Mouse (Mus musculus) CH12F3 (cell line): ENCODE measurements at regions not wholly inside any gene's neighbourhood (a gene's known extent, or its start where the extent isn't known, plus 50 kb on each side); places are given as distances from the start of the nearest gene placed in this dataset.

ENCODE experiments used
- in situ Hi-C: fragments of 300-500 bp; cut with MboI; formaldehyde crosslinking; loops from 2 replicates; pipeline ENCODE4 v1.14.3; 2020; ENCODE audit warnings: low sequenced_read_pairs

DNA sequence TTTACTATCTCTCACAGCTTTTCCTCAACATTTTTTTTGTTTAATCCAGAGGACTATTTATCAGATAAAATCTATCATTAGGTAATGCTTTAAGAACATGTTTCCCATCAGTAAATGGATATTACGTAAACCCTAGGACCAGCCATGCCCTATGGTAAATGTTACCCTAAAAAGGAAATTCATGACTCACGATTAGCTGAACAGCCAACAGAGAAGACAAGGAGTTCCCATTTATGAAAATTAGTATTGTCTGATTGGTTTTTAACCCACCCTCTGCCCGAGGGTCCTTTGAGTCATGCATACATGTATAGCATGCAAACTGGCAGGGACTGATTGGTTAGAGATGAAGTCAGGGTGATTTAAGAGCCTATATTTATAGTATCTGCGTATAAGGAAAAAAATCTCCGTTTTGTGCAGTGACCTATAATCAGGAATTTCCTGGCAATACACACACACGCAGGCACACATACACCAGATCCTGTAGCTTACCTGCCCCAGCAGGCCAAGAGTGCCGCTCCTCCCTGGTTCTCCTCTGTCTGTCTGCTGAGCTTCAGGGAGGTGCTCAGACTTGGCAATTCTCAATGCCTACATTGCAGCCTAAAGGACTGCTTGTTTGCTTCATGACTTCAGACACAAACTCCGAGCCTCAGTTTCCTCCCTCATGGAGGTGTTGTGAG is 174.0 kb upstream of the Fggy start:
- in situ Hi-C loops = no loop called here

- in situ Hi-C loops = no loop called here
Observed at GRCm38 (mm10) chr4:95385552-95385951, 171.8 kb upstream of the Fggy start.

DNA sequence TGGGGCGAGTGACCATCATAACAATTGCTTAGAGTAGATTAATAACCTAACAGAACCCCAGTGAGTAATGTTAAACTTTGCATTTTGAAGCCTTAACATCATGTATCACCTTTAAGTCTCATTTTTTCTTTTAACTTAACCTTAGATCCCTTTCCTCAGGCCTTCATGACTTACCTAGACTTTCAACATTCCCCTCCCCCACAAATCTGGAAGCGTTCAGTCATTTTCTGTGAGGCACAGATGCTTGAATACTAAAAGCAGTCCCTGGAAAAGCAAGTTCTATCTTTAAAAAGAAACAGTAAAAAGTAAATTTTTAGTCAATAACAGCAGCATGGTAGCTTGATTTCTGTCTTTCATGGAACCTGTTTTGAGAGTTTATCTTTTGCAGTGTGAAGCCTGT is 171.3 kb upstream of the Fggy start:
- in situ Hi-C loops = no loop called here

- in situ Hi-C loops = no loop called here
Observed at GRCm38 (mm10) chr4:95388556-95388955, 168.8 kb upstream of the Fggy start.

DNA sequence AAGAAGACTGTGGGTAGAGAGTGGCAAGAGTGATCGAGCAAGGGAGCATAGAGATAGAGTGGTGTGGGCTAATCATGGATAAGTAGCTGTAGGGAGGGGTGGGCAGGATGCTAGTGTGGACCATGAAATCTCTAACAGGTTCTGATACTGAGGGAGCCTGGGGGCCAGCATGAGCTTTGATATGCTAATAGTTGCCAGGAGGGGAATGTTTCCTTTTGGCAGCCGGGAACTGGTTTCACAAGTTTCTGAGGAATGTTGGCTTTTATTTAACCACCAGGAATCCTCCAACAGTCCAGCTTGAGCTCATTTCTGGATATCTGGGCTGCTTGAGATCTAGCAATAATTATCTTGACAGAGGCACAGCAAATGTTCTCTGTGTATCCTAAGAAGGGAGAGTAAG is 167.7 kb upstream of the Fggy start:
- in situ Hi-C loops = no loop called here

- in situ Hi-C loops = no loop called here
Observed at GRCm38 (mm10) chr4:95390549-95390948, 166.8 kb upstream of the Fggy start.

- in situ Hi-C loops = no loop called here
Observed at GRCm38 (mm10) chr4:95395746-95396145, 161.6 kb upstream of the Fggy start.

- in situ Hi-C loops = no loop called here
Observed at GRCm38 (mm10) chr4:95398301-95398700, 159.0 kb upstream of the Fggy start.

DNA sequence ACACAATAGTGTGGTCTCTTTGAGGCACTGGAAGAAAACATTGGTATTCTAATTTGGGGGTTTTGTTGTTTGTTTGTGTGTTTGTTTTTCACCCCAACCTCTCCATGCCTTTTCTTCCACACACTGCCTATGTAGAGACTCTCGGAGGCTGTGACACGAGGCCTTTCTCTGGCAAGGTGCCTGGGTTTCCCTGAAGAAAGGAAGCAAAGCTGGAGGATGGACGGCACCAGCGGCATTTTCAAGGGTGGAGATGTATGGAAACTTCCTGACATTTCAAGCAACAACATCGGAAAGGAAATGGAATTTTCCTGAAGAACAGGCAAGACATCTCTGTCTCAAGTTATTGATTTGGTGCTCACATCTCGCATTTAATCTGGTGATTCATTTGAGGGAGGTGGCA is 155.0 kb upstream of the Fggy start:
- in situ Hi-C loops = no loop called here

DNA sequence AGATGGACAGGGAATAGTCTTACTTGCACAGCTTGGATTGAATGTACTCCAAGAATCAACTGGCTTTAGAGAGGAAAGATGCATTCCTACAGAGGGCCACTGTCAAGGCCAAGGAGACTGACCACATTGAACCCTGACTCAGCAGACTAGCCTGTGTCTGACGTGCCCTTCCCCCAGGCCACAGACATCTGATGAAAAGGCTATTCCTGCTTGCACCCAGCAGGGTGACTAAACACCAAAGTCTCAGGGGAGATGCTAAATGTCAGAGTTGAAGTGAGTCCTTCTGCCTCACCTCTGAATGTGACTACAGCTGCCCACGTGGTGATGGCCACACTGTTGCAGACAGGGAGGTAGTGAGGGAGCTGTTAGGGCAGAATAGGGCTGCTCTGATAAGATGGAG is 140.2 kb upstream of the Fggy start:
- in situ Hi-C loops = no loop called here

DNA sequence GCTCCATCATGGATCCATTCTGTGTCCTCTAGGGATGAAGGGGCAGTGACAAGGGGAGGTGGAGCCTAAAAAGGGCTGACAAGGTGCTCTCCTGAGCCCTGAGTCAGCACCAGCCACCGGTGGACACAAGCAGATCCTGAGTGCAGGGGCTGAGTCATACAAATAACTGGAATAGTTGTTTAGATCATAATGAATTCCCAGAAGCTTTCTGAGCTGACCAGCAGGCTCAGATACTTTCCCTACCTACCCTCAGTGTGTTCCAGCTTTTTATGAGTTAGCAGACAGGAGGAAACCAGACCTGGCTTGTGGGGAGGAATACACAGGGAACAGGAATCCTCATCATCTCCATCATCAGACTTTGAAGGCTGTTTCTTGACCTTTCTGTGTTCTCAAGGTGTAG is 130.7 kb upstream of the Fggy start:
- in situ Hi-C loops = no loop called here

DNA sequence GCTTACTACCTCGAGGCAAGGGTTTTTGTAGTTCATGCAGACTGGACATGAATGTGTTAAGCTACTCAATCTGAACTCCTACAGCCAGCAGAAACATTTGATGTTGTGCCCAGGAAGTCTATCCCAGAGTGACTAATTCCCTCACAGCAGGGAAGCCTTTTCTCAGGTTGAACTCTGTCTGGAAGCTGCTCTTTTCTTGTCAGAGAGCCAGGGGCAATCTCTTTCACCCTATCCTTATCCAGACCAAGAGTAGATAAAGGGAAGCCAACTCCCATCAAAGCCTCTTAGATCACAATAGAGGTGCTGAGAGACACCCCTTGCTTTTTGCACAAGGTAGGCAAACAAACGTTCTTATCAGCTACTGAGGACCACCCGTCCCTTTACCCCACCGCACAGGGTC is 122.8 kb upstream of the Fggy start:
- in situ Hi-C loops = no loop called here

DNA sequence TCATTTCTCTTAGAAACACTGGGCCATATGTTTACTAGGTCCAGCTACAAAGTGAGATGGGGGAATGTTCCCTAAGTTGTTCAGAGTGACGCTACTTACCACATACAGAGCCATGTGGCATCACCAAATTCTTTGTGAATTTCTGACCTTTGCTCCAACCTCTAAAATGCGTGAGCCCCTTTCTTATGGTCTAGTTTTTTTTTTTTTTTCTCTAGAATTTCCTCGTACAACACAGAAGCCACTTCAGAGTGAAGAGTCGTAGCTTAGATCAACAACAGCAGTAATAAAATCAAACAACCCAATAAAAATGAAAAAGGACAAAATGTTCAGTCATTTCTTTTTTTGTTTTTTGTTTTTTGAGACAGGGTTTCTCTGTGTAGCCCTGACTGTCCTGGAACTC is 122.2 kb upstream of the Fggy start:
- in situ Hi-C loops = no loop called here

DNA sequence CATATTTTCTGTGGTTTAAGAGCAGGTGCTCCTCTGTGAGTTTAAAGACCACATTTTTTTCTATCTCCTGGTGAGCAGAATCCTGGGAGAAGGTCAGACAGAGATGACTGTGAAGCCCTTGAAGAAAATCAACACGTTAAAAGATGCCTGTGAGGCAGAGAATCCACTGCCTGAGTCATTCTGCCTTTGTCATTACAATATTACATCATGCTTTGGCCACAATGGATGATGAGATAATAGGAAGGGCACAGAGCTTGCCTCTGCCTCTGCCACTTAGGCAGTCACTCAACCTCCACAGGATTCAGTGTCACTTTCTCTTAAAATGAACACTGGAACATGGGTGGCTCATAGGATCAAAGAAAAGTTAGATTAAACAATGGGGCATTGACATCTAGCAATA is 117.5 kb upstream of the Fggy start:
- in situ Hi-C loops = no loop called here

DNA sequence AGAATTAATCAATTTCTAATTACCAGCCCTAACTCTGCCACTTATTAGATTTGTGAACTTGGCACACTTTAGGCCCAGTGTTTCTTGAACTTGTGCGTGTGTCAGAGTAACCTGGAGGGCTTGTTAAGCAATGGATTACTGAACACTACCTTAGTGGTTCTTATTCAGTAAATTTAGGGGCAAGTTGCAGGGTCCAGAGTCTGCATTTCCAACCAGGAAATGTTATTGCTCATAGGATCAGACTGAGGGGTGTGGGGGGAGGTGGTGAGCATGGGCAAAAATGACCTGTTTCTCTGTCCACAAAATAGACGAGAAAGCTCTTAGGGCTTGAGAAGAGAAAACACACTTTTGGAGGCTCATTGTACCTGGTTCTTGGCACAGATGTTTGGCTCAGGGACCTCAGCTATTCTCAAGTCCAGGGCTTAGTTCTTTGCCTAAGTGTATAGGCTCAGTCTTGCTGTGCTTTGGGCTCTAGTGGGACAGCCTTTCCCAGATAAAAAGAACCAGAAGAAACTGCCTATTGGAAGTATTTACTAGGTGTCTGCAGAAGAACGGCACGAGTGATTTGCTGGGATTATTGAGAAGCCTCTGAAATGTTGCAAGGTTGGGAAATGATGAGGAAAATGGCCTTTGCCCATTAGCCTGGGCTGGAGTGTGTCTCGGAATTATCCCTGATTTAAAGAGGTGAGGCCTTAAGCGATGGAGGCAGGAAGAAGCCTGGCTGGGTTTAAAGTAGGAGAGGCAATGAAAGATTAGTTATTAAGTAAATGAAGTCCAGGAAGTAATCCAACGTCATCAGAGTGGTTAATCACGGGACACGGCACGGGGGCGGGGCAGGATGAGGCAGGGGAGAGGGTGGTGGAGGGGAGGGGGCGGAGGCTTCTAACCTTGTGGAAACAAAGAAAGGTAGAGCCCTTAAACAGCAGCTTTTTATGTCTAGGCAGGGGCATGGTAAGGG is 113.2 kb upstream of the Fggy start:
- in situ Hi-C loops = no loop called here

- in situ Hi-C loops = no loop called here
Observed at GRCm38 (mm10) chr4:95450286-95450685, 107.0 kb upstream of the Fggy start.

DNA sequence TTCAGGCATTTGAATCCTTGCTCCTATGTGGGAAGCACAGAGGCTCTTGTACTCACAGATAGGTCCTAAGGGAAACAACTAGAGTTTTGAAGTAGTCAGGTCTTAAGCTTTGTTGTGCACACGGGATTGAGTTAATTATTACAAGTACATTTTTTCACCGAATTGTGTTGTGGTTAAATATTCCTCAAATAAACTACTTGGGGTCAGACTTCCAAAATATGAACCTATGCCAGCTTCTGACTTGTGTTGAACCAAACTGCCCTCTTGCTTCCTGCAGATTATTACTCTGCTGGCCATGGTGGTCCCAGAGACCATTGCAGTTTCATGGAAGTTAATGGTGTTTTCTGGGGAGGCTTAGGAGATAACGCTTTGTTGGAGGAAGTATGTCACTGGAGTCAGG is 105.5 kb upstream of the Fggy start:
- in situ Hi-C loops = no loop called here

DNA sequence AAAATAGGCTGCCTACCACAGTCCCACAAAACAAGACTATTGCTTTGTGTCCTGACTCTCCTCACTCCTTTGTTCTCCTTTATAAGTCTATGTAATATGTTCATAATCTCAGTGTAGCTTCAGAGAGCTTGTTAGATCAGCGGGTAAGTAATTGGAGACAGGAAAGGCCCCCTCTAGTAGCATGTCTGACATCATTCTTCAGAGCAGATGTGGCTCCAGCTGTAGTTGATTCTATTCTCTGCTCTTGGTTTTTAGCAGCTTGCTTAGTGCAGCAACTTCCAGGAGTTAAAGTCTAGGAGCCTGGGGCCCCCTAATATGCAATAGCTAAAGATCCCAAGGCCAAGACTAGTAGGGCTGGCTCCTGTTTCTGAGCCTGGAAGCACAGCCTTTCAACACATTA is 101.0 kb upstream of the Fggy start:
- in situ Hi-C loops = no loop called here

DNA sequence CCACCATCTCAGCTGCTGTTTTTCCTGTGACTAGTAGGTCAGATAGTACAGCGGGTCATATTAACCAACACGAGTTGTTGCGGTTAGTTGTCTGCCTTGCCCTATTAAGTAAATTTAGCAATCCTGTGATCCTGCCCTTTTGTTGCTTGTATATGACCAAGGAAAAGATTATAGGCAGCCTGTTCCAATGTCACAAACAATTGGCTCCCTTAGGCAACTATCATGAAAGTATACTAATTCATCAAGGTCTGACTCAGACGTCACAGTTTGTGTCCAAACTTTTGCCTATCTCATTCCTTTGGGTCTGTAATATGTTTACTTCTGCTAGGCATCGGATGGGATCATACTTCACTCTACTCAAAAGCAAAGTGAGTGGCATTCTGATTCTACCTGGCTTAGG is 100.4 kb upstream of the Fggy start:
- in situ Hi-C loops = no loop called here

- in situ Hi-C loops = no loop called here
Observed at GRCm38 (mm10) chr4:95462476-95462875, 94.8 kb upstream of the Fggy start.

- in situ Hi-C loops = no loop called here
Observed at GRCm38 (mm10) chr4:95463082-95463825, 94.1 kb upstream of the Fggy start.

- in situ Hi-C loops = no loop called here
Observed at GRCm38 (mm10) chr4:95466647-95467046, 90.7 kb upstream of the Fggy start.
